In genomic region chr11:43958241-43958975, GRCm38 (mm10) we compare ENCODE assay signal across 13 mouse cellular contexts. TPM values are rescaled to one million over a fixed set of nuclear protein-coding genes. Genes with fewer than 3 reads are reported as not detected.
DNase-seq lines count a peak whose midpoint lies in the region; ATAC-seq and TF ChIP-seq lines count a peak whose summit lies in the region.
"Had no signal": no experiment of that assay in that cellular context is flagged by ENCODE, and none has a peak within 500 bp of the region (broad histone marks: within the 10 kb centered on the region; RNA-seq: fewer than 3 reads in every experiment).

No protein-coding gene starts in this region.

- ATAC-seq in limb, embryonic 15.5 days (ENCODE audit: insufficient number of reproducible peaks, low FRiP score, low TSS enrichment, low read depth) = peak; percentile 48; the same call in 1 of the 2 replicates
- peak; percentile 85 for ATAC-seq in stomach, postnatal 0 days (ENCODE audit: low FRiP score, low TSS enrichment)
- ATAC-seq: activated CD4-positive, CD25-positive, alpha-beta regulatory T cell, adult 4 months; midbrain, embryonic 13.5 days had no signal

- no peaks in the 10 kb centered on the region for H3K4me1 ChIP-seq in testis, adult 2 months (ENCODE audit: control insufficient read depth, insufficient read depth, low read length)
- H3K4me1 ChIP-seq in limb, embryonic 15.5 days = no peaks in the 10 kb centered on the region
- no peaks in the 10 kb centered on the region for H3K4me1 ChIP-seq in stomach, postnatal 0 days (replicated peaks; ENCODE audit: control insufficient read depth, insufficient read depth)
- H3K4me1 ChIP-seq: forebrain, embryonic 12.5 days; midbrain, embryonic 13.5 days had no signal

- no peak for TF ChIP-seq CTCF in testis, adult 2 months (IDR thresholded peaks at IDR 0.05; ENCODE audit: control insufficient read depth, insufficient read depth, insufficient replicate concordance, low read depth, low read length)
- TF ChIP-seq CTCF in stomach, postnatal 0 days (IDR thresholded peaks at IDR 0.05; ENCODE audit: low read depth) = no peak

- no peaks in the 10 kb centered on the region for H3K9me3 ChIP-seq in limb, embryonic 15.5 days
- H3K9me3 ChIP-seq in stomach, postnatal 0 days (ENCODE audit: control insufficient read depth, low read length) = no peaks in the 10 kb centered on the region
- H3K9me3 ChIP-seq: forebrain, embryonic 12.5 days; midbrain, embryonic 13.5 days had no signal

- TF ChIP-seq EP300 in stomach, postnatal 0 days (optimal IDR thresholded peaks at IDR 0.05) = no peak

- no peak overlapping the region for H3K4me2 ChIP-seq in limb, embryonic 15.5 days
- H3K4me2 ChIP-seq in stomach, postnatal 0 days (replicated peaks; ENCODE audit: low read depth) = no peak overlapping the region
- H3K4me2 ChIP-seq: forebrain, embryonic 12.5 days; heart, embryonic 11.5 days; midbrain, embryonic 13.5 days had no signal

- H3K36me3 ChIP-seq in testis, adult 2 months (ENCODE audit: control insufficient read depth, insufficient read depth, low read length) = no peaks in the 10 kb centered on the region
- H3K36me3 ChIP-seq in limb, embryonic 15.5 days = no peaks in the 10 kb centered on the region
- no peaks in the 10 kb centered on the region for H3K36me3 ChIP-seq in stomach, postnatal 0 days (ENCODE audit: control insufficient read depth, insufficient read depth, low read length)
- H3K36me3 ChIP-seq: forebrain, embryonic 12.5 days; midbrain, embryonic 13.5 days had no signal

- H3K27ac ChIP-seq in testis, adult 2 months (ENCODE audit: control insufficient read depth, insufficient read depth, low read depth, low read length) = peak overlapping the region; percentile 12; the same call in 1 of the 2 replicates
- H3K27ac ChIP-seq in limb, embryonic 15.5 days = no peak overlapping the region
- H3K27ac ChIP-seq in stomach, postnatal 0 days (replicated peaks) = peak overlapping the region; percentile 24; the same call in 1 of the 2 replicates
- H3K27ac ChIP-seq: forebrain, embryonic 12.5 days; midbrain, embryonic 13.5 days had no signal

- no peak overlapping the region for H3K4me3 ChIP-seq in testis, adult 2 months (ENCODE audit: control insufficient read depth, low read depth, low read length)
- H3K4me3 ChIP-seq in limb, embryonic 15.5 days = no peak overlapping the region
- no peak overlapping the region for H3K4me3 ChIP-seq in stomach, postnatal 0 days (ENCODE audit: low read depth, low read length)
- H3K4me3 ChIP-seq: forebrain, embryonic 12.5 days; midbrain, embryonic 13.5 days had no signal

- DNase-seq in embryo, embryonic 10 days (ENCODE audit: low spot score) = peak; percentile 8
- no peak for DNase-seq in embryo, embryonic 11 days
- no peak for DNase-seq in testis, postnatal 10 days (ENCODE audit: low spot score)
- peak; percentile 42 for DNase-seq in stomach, postnatal 0 days (ENCODE audit: low spot score)
- DNase-seq in thymus, adult 18-20 months = no peak
- no peak for DNase-seq in right cerebral cortex, postnatal 25 days
- DNase-seq: liver had no signal

- 33% methylated on average over 3 of the region's 3 CpGs for WGBS in limb, embryonic 15.5 days
- WGBS in stomach, postnatal 0 days = 52% methylated on average over 3 of the region's 3 CpGs

- no peak for TF ChIP-seq POLR2A in testis, adult 2 months (IDR thresholded peaks at IDR 0.05; ENCODE audit: control insufficient read depth, low read depth, low read length)

- H3K27me3 ChIP-seq in testis, adult 2 months (ENCODE audit: control insufficient read depth, insufficient read depth, low read length) = no peaks in the 10 kb centered on the region
- H3K27me3 ChIP-seq in limb, embryonic 15.5 days = no peaks in the 10 kb centered on the region
- H3K27me3 ChIP-seq in stomach, postnatal 0 days (ENCODE audit: control insufficient read depth, insufficient read depth, low read length) = no peaks in the 10 kb centered on the region
- H3K27me3 ChIP-seq: forebrain, embryonic 12.5 days; midbrain, embryonic 13.5 days had no signal

- no peak overlapping the region for H3K9ac ChIP-seq in limb, embryonic 15.5 days
- no peak overlapping the region for H3K9ac ChIP-seq in stomach, postnatal 0 days (ENCODE audit: low read length)
- H3K9ac ChIP-seq: forebrain, embryonic 12.5 days; midbrain, embryonic 13.5 days had no signal

RNA-seq across cellular contexts. Expression of gene Adra1b, which starts 57.4 kb away (rescaled TPM):
- polyA plus RNA-seq in testis, adult 2 months (2012; rRNA removed) = 0.53 and 0.55 TPM in 2 replicates
- polyA plus RNA-seq in limb, embryonic 15.5 days (2015; fragmentation: Nextera tagmentation; extraction: Ambion mirVana) = 0.61 and 1.1 TPM in 2 replicates
- polyA plus RNA-seq in stomach, postnatal 0 days (2015; fragmentation: Nextera tagmentation; extraction: Ambion mirVana) = 0.10 TPM in 2 replicates
- polyA plus RNA-seq: activated CD4-positive, CD25-positive, alpha-beta regulatory T cell, adult 4 months had no signal

Comparison
In these comparisons a context has a peak if more than half of its experiments do, and no peak if none do; other contexts are left out.
1. DNase-seq: peak in embryo, embryonic 10 days (single experiment) and stomach, postnatal 0 days (single experiment); none in embryo, embryonic 11 days (single experiment), testis, postnatal 10 days (single experiment), thymus, adult 18-20 months (0 of 2) and right cerebral cortex, postnatal 25 days (single experiment).